Mouse (Mus musculus) liver, adult 2 months (tissue): ENCODE measurements around the gene Oser1.

Experiments
- CTCF ChIP-seq: fragments of 200-500 bp; IDR thresholded peaks from 2 replicates; pipeline ENCODE4 v1.5.1; 2011; ENCODE audit warnings: low read depth, low read length, control low read depth
- POLR2A ChIP-seq: fragments of 200-500 bp; IDR thresholded peaks from 2 replicates; pipeline ENCODE4 v1.6.1; 2011; ENCODE audit warnings: low read length, control low read depth; ENCODE audit not compliant: insufficient read depth; ENCODE audit errors: extremely low read depth

DNA sequence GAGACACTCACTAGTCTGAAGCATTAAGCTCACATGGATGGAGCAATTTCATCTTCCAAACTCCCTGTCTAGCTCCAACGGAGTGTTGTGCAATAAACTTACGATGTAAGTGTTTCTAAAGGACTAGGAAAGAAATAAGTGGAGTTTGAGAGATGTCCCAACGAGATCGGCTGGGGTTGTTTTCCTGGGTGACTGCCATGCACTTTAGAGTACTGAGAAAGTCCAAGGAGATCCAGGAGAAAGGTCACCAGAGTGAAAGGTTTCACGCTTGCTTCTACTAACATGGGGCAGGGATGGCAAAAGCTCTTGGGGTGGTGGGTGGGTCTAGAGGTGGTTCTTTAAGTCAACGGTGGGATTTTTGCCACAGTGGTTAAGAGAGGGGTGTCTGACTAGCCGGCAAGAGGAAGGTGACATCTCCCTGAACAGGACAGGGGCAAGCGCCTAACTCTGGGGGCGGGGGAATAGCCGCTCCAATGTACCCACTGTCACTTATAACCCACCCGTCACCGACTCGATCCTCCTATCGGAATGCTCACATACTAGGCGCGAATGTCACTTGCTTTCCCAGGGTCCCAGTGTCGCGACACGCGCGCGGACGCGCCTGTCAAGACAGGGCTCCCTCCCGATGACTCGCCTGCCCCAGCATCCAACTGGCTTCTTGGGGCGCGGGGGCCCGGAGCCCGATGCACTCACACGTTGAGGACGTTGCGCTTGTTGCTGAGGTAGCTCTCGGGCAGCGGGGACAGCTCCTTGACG, 47.4 kb upstream of the Oser1 start:
- TF ChIP-seq CTCF (no peak), POLR2A (no peak)
